Mouse (Mus musculus) neutrophil, adult 5-6 weeks (primary cell): ENCODE data around the gene Mthfr. TPM values are rescaled to one million over a fixed set of nuclear protein-coding genes. Genes with fewer than 3 reads are reported as not detected.

Source experiments
- ATAC-seq: fragments of 151-379, 151-347 bp; 2 replicates; pipeline ENCODE4 v1.8.0; 2017; ENCODE audit warnings: mild to moderate bottlenecking, moderate TSS enrichment; ENCODE audit not compliant: insufficient number of reproducible peaks, poor library complexity, low FRiP score, severe bottlenecking; ENCODE audit errors: extremely low read depth
- total RNA-seq: library from RNA; stranded (forward); fragments of 200-1000 nt; gene quantifications from 2 replicates; pipeline ENCODE4 v1.2.3, GENCODE M21; 2017

Gene Mthfr
- 10.0 and 20.0 TPM in 2 replicates for total RNA-seq

DNA sequence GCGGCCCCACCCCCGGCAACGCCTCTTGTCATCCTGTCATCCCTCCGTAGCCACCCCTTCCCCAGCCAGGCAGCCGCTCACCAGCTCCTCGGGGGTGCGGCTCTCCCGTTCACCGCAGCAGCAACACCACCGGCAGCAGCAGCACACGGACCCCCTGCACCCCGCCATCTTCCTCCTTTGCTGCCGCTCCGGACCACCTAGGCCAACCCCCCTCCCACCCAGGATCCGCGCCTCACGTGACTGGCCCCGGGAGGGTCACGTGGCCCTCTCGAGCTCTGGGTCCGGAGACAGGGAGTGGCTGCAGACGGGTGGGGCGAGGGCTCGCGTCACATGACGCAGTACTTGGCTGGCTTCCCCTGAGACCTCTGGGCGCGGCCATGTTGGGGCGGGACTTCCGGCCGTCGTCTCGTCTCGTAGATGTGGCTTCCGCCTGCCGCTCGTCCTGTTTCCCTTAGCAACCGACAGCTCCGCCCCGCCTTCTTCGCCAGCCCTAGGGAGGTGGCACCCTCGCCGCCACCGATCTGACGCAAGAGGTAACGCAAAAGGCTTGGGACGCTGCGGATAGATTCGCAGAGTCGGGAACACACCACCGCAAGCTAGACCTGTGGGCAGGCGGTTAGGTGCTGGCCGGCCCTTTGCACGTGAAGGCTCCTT lies at the start of gene Mthfr, which contains the start of gene Clcn6:
TSS of gene Mthfr (plus strand) at position 478 of the 654 bp plus-strand sequence.
TSS of gene Clcn6 (minus strand) at position 222 of the 654 bp plus-strand sequence.
- peak; percentile 93 for ATAC-seq

DNA sequence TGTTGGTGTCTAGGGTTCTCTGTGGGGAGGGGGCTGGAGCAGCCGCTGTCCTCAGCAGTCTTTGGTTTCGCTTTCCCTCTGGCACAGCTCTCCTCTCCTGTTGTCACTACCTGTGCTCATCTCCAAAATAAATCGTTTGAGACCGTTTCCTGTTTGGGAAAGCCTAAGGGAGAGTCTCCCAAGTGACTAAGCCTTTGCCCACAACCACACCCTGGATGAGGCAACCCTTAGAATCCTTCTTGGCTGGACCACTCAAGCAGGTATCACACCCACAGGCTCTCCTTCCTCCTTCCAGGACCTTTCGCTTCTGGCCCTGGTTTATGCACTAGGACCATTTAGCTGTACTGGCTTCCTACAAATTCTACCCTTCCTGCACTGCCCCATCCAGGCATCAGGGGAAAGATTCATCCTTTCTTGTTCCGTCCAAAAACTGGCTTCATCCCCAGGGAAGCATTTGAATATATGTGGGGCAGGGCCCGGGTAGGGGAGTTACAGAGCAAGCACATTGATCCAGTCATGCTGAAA lies 45.2 kb upstream of the Mthfr start:
- no peak for ATAC-seq

DNA sequence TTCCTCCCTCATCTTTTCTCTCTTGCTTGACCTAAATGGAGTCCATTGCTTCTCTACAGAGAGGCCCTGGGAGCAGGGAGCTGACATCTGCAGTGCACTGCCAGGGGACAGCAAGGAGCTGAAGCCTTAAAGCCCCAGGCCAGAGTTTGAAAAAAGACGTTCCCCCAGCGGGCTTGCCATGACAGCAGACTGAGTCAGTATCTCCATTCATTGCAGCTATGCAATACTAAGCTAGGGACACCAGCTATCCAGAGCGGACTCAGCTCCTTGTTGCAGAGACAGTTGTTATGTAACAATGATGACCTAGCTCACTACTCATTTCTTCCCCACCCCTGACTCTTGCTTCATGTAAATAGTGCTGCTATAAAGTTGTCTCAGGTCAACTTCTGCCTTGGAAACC lies 43.6 kb upstream of the Mthfr start:
- ATAC-seq, result no peak

DNA sequence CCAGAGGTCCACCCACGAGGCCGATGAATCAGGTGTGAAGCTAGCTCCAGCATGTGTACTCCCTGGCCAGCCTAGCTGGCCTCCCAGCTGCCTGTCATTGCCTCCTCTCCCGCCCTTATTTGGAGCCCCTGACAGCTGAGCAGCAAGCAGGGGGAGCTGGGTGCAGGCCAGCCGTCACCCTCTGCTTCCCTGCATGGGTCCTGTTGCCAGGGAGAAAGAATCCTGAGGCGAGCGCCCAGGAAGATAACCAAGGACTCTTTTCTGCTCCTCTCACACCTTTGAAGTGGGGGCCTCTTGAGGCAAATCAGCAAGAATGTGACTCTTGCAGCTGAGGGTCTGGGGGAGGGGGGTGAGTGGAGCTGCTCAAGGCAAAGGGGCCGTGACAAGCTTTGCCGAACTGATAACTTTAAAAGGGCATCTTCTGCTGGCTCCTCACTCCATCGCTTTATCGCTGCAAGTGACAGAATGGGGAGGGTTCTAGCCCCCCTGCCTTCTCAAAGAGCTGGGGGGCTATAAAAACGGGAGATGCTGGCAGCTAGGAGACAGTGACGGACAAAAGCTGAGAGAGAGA lies 38.6 kb upstream of the Mthfr start, which contains the start of gene Nppa:
TSS of gene Nppa (plus strand) at position 521 of the 571 bp plus-strand sequence.
- no peak for ATAC-seq

DNA sequence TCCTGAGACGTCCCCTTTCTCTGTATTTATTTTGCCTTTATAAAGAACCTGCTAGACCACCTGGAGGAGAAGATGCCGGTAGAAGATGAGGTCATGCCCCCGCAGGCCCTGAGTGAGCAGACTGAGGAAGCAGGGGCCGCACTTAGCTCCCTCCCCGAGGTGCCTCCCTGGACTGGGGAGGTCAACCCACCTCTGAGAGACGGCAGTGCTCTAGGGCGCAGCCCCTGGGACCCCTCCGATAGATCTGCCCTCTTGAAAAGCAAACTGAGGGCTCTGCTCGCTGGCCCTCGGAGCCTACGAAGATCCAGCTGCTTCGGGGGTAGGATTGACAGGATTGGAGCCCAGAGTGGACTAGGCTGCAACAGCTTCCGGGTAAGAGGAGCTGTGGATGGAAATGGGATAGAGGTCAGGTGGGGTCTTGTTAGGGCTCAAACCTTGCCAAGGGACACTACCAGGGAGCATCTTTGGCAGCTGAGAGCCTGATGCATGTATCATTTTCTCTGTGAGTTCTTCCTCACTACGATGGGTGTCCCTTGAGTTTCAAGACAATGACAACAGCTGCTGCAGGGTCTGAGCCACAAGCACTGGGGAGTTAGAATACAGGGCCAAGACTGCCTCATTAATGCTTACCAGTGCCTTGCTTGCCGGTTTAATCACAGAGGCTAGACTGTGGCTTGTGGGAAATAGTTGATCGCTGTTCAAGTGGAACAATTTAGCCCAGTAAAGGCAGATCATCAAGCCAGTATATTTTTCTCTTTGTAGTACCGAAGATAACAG lies 37.7 kb upstream of the Mthfr start:
- no peak for ATAC-seq

DNA sequence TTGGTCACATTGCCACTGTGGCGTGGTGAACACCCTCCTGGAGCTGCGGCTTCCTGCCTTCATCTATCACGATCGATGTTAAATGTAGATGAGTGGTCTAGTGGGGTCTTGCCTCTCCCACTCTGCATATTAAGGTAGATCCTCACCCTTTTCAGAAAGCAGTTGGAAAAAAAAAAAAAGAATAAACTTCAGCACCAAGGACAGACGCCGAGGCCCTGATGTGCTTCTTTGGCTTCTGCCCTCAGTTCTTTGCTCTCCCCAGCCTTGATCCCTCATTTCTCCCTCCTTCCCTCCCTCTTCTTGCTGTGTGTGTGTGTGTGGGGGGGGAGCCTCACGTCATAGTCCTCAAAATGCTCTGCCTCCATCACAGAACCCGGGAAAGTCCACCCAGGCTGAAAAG lies 37.0 kb upstream of the Mthfr start:
- ATAC-seq, result no peak

DNA sequence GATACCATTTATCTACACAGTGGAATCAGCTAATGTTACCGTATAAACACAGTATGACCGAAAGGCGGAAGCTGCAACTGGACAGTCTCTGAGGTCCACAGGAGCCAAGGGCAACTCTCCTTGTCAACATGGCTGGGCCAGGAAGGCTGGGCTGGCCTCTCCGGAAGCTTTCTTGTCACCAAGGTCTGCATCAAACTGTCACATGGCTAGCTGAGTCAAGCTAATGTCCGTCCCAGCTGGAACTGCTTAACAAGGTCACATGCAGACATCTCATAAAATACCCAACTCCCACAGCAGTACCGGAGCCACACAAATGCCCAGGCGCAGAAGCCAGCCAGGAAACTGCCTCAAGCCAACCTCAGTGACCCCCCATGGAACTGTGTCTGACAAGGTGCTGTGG lies 34.5 kb upstream of the Mthfr start:
- no peak for ATAC-seq

DNA sequence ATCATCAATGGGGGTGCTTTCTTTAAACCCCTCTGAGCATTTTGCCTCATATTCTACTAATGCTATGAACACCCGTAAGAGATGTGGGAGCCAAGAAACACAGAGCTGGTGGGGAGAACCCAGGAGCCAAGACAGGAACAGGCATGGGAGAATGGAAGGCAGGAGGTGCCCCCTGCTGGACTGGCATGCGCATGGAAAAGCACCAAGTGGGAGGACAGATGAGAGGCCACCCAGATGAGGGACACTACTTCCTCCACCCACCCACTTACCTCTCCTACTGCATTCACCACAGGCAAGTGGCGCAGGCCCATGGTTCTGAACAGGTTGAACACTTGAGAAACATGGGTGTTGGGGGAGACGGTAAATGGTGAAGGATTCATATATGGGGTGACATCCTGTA lies 30.5 kb upstream of the Mthfr start:
- no peak for ATAC-seq

DNA sequence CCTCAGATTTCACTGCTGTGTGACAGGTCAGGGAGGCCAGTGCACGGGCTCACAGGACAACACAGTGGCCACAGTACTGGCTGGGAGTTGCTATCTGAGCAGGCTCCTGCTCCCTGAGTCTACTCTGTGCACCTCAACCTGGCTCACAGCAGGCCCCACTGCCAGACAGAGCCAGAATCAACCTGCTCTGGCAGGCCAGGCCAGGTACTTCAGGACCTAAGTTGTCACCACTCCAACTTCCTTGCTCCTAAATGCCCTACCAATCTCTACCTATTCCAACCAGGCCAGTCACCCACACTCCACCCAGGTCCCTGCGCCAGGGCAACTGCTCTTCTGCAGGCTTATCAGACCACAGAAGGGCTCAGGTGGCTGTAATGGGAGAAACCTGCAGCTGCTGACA lies 29.2 kb upstream of the Mthfr start:
- no peak for ATAC-seq

DNA sequence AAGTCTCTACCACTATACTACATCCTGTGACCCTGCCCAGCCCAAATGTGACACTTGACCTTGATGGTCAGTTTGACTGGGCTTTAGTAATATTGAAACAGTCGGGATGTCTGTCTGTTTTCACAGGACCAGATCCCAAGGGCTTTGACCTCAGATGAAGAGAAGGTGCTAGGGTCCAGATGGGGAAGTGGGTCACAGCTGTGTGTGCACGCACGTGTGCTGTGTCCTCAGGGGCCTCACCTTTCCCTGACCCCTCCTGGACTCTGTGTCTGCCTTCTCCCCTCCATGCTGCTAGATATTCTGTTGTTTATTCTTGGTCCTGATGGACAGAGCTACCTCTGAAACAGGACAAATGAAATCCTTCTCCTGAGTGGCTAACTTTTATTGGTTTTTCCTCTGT lies 27.5 kb upstream of the Mthfr start:
- ATAC-seq, result no peak

DNA sequence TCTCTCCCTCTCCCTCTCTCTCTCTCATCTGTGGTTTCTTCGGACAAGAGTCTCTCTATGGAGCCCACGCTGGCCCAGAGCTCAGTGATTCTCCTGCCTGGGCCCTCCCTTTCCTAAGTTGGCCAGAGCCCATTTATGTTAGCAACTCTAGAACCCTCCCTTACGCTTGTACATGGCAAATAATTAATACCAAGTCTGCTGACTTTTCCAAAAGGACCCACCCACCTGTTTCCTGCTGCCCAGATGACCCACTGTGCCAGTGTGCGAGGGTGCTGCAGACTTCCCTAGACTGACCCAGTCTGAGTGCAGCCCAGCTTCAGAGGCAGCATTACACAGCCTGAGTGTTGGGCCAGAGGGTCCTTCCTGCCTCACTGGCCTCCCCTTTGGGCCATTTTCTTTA lies 26.7 kb upstream of the Mthfr start:
- ATAC-seq, result no peak

DNA sequence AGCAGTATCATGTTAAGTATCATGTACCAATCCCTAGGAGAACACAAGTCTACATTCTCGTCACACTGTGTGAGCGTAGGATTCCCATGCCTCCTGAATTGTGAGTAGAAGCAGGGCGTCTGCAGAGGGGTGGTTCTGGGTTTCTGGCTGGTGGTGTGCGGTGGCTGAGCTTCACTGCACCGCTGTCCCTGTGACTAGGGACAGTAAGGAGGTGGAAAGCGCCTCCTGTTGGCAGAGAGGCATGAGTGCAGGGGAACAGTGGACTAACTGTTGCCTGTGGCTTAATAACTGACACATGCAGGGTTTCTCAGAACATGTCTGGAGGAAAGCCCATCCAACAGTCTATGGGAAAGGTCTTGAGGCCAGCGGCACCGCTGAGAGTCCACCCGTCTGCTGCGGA lies 23.5 kb upstream of the Mthfr start:
- no peak for ATAC-seq

DNA sequence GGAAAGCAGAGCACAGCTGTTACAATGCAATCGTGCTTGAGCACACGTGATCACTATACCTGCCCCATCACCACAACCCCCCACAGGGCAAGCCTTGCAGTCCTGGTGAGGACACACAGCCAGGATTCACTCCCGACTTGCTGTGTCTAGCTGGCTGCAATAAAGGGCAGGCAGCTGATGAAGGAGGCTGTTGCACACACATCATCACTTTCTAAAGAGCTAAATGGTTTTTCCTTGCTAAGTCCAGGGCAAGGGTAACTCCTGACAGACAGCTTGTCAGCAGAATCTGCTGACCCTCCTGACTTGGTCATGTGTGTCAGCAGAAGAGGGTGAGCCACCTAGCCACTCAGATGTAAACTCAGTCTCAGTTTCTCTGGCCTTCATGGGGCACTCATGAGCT lies 21.9 kb upstream of the Mthfr start:
- no peak for ATAC-seq

DNA sequence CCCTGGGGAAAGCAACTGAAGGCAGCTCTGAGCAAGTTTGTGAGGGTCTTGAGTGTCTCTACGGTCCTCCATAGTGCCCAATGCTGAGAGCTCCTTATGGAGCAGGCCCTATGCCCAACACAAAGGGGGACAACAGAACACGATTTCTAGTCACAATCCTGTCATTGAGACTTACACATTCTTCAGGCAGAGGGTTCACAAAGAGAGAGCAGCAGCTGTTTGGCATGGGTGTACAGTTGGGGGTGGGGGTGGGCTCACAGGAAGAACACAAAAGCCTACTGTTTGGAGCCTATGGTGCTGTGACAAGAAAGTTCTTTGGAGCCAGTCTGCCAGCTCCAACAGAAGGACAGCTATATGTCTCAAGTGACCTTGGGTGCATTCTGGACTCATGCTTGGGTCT lies 20.5 kb upstream of the Mthfr start:
- no peak for ATAC-seq

DNA sequence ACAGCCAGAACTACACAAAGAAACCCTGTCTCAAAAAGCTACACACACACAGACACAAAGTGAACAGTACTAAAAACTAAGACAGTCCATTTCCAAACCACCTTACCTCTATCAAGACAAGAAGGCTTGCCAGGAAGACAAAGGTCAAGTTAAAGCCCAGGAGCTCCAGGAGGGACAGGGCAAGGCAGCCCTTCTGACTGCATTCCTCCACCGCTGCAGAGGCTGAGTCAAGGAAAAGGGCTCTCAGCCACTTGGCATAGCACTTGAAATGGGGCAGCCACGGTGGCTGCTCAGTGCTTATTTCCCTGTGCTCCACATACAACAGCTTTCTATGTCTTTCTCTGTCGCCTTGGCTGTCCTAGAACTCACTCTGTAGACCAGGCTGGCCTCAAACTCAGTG lies 14.9 kb upstream of the Mthfr start:
- ATAC-seq, result no peak

DNA sequence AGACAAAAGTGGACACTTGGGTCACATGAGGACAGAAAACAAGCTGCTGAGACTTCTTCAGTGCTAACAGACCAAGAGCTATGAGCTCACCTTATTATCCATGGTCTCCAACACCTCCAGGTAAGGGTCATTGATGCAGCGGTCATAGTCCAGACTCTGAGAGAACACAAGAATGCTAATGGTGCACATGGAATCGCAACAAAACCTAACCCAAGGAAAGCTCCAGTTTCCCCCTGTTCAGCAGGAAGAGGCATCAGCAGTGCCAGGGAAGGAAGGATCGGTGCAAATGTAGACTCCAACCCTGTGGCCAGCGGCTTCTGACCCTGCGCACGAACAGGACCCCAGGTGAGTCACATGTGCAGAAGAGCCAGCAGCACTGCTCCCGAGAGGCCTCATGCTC lies 9.6 kb upstream of the Mthfr start:
- no peak for ATAC-seq

DNA sequence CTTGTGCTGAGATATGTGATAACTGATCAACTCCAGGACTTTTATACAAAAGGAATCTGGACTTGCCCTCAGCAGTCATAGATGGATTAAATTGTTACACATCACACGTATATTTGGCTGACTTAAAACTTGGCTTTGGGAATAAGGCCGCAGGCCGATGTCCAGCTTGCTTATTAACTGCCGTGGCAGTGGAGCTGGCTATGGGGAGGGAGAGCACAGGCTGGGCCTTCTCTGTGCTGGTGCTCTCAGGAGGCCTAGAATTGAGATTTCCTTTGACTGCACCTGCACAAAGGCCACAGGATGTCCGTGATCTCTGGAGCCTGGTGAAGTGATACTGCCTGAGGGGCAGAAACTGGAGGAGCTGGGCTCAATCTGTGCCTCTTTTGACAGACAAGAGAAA lies 8.4 kb upstream of the Mthfr start:
- no peak for ATAC-seq

DNA sequence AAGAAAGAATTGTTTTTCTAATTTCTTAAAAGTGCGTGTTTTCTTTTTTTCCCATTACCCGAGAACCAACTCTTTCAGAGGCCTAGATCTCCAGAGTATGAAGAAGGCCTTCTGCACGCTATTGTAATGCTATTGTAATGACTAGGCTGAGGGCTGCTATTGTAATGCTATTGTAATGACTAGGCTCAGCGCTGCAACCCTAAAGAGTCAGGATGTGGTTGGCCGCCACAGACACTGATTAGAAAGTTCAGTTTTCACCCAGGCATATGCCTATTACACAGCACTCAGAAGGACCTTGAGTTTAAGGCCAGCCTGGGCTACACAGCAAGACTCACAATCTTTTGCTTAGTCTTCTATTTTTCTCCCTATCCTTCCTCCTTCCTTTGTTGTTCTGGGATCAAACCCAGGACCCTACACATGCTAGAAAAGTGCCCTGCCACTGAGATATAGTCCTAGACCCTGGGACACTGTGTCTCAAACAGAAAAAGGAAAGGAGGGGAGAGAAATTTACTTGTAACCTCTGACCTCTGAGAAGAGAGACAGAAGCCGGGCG lies 4.9 kb upstream of the Mthfr start:
- ATAC-seq, result no peak

DNA sequence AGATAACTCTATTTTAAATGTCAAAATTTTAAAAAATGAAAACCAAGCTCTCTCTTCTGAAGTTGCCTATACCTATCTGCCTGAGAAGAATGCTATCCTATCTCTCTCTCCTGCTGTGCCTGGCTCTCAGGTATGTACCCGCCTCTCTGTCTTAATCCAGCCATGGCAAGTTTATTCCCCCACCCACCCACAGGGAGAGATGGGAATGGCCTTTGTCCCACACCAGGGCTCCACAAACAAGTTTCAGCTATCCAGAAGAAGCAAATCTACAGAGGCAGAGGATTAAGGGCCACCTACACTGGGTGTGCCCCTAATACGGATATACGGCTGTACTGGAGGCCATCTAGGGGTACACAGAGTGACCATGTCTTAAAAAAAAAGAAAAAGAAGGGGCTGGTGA lies 3.4 kb upstream of the Mthfr start:
- no peak for ATAC-seq
